Mouse (Mus musculus) thymus, adult 18-20 months (tissue): ENCODE measurements at regions not wholly inside any gene's neighbourhood (a gene's known extent, or its start where the extent isn't known, plus 50 kb on each side); places are given as distances from the start of the nearest gene placed in this dataset.
A peak's percentile ranks its signal among the peaks of the same experiment; 100 is the strongest.

Experiments used
- DNase-seq, 2 experiments: peaks; one replicate each; pipeline ENCODE4 v3.0.0; 2022; ENCODE audit warnings: mixed read lengths in 2 of 2

DNA sequence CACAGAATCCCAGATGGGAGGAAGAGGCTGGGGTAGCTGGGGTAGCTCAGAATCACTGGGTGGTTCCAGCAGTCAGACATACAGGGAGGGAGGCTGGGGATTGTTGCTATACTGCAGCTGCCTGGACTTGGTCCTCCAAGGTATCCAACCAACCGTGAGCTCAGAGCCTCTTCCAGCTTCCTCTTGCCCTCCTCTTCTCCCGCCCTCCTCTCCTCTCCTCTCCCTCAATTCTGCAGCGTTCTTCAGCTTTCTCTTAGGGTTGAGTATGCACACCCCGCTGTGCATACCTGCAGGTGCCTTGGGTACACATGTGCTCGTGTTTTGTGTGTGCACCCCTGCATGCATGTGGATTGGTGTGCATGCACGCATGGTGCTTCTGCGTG lies 81.6 kb downstream of the Cstad start:
- no peak for DNase-seq

DNA sequence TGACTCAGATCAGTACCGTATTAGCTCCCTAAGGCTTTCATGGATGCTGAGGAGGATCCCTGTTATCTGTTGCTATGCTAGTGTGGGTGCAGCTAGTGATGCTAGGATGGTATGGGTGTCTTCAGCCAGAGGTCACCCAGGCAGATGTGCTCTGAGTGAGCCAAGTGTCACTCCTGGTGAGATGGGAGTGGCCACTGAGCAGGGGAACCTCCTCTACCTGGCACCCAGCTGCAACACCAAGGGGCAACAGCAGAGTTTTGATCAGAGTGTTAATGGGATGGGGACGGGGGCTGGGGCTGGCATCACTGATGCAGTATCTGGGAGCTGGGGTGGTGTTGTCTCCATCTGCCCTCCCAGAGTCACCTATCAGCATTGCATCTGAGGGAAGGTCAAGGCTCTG lies 81.0 kb downstream of the Cstad start:
- DNase-seq: no peak

DNA sequence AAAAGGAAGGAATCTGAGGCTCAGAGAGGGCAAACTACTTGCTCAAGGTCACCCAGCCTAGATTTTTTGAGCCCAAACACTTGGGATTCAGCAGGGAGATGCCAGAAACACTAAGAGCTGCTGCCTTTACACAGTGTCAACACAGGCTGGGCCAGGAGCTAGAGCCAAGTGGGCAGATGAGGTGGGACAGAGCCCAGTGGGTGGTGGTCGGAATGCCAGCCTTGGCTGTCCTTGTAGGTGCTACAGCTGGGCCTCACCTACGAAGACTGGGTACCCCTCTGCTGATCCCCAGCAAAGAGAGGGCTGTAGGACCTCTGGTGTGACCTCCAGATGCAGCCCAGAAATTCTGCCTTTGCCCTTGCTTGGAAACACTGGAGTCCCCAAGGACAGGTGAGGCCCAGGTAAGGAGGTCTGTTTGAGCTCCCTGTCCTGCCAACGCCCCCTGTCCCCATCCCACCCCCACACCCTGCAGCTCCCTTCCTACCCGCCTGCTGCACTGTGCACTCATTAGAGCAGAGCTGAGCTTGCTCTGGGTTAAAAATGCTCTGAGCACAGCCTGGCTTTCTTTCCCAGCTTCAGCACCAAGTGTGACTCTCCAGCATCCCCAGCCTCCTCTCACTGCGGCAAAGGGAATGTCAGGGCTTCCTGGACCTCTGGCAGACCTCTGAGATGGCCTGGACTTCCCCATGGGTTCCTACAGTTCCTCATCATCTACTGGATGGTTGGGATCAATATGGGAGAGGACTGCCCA lies 76.2 kb downstream of the Cstad start:
- no peak for DNase-seq

DNA sequence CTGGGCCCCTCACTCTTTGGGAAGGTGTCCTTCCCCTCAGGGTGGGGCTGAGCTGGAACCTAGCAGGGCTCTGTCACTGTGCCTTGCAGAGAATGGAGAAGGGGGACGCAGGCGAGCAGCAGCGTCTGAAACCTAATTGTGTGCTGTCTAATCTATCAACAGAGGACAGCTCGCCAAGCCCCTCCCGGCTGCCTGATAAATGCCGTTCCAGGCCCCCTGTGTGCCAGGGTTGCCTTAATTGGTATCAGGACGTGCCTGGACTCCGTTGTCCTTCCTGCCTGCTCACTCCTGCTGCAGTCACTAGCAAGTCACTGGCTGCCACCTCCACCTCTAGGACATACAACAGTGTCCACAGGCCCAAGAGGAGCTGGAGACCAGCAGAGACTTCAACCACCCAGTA lies 72.6 kb downstream of the Cstad start:
- no peak for DNase-seq

DNA sequence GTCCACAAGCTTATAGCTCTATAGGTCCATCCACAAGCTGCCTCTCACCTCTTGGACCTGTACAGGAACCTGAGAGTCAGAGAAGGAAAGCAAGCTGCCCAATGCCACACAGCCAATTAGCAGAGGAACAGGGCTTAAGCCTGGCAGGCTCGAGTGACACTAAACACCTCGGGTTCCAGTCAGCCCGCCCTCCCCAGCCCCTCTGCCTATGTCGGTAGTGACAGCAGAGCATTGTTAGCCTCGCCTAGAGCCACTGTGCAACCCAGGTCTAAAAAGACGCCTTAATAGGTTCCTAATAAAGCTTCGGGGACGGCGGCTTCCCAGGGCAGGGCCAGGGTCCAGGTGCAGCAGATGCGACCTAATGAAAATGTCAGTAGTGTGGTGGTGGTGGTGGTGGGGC lies 66.3 kb downstream of the Cstad start:
- no peak for DNase-seq

DNA sequence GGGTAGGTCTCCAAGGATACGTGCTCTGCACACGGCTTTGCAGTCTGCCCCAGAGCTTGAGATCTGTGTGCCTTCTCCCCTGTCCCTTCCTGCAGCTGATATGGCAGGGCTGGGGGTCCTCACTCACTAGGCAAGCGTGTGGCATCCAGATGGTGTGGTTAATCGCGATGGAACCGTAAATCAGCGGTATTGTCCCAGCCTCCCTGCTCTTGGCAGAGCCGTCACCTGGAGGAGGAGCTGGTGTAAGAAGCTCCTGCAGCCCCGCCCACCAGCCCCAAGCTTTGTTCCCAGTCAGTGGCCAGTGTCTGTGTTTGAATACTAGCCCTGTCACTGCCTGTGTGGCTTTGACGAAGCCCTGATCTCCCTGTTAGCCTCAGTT lies 65.8 kb downstream of the Cstad start:
- DNase-seq: no peak

DNA sequence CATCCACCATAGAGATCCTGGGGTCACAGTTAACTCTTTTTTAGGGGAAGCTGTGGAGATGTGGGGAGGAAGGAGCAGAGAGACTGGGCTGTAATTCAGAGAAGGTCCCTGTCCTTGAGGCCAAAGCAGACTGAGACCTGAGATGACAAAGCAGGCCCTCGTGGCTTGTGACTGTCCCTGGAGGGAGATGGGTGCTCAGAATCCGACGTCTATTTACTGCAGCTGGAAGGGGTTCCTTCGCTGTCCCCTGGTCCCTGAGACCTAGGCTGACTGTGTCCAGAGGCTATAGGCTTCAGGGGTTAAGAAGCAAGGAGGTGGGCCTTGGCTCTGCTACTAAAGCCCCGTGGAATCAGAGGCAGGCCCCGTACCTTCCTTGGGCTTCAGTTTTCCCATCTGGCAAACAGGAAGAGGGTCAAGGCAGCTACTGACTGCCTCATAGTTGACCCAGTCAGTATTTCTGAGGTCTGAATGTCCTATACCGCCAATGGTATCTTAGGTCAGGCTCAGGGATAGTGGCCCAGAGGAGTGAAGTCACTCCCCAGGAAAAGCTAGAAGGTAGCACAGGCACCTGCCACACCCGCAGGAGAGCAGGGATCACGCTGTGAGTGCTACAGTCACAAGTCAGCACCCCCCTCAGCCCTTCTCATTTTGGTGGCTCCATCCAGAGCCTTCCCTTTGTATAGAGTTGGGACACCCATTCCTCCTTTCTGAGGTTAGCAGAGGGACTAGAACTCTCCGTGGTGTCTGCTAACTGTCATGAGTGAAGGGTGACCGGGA lies 65.2 kb downstream of the Cstad start:
- DNase-seq: no peak

DNA sequence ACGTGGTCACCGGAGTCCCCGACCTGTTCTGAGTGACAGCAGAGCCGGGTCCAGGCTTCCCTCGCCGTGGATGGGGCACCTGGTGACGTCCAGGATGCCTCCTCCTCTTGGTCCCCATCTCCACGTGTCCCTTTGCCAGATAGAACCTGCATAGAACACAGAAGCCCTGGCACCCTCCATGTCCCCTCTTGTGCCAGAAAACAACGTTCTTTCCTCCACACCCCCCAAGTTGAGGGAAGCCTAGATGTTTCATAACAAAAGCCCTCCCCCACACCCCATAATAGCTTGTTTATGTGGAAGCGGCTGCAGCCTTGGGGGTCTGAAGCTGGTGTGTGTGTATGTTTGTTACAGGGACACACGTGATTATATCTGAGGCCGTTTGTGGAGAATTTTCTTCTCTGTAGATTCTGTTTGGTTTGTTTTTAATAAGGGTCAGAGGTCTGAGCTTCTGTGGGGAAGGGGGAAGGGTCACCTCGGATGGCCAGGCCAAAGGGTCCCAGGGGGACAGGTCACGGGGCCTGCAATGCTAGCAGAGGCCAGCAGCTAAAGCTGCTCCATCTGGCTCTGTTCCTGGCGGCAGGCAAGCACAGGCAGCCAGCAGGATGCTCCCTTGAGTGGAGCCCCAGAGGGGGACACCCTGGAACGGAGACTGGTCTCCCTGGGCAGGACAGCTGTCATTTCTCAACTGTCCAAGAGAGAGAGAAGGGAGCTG lies 64.2 kb downstream of the Cstad start:
- peak; percentile 39 to 57 for DNase-seq
